Mouse (Mus musculus): ENCODE results near the gene Esrrb. TPM values are rescaled to one million over a fixed set of nuclear protein-coding genes. Genes with fewer than 3 reads are reported as not detected.

Esrrb gene
- total and polyA plus RNA-seq, 2 experiments from 2014 or later: 0.48 to 0.86 TPM

GRCm38 (mm10) chr12:86435651-86436050 is 74.7 kb downstream of the Esrrb start:
- ATAC-seq (no peak), DNase-seq (no peak)
- Histone ChIP-seq H3K9ac (no peak overlapping the region), H3K27ac (ENCODE audit: low read depth, low read length) (no peak overlapping the region), H3K27me3 (ENCODE audit: insufficient read depth, low read length) (no peaks in the 10 kb centered on the region; the same call in 1 of the 2 replicates), H3K36me3 (ENCODE audit: insufficient read depth) (no peaks in the 10 kb centered on the region), H3K4me3 (ENCODE audit: low read depth, low read length) (no peak overlapping the region), H3K9me3 (ENCODE audit: low read length) (no peaks in the 10 kb centered on the region), H3K4me1 (ENCODE audit: insufficient read depth) (no peaks in the 10 kb centered on the region), H3K4me2 (ENCODE audit: low read depth) (no peak overlapping the region)
- WGBS: 87% methylated on average over 13 of the region's 13 CpGs
- TF ChIP-seq CTCF (IDR thresholded peaks at IDR 0.05; ENCODE audit: low read depth): no peak

- Histone ChIP-seq H3K27me3 (ENCODE audit: insufficient read depth, low read length) (no peaks in the 10 kb centered on the region), H3K4me1 (ENCODE audit: insufficient read depth) (no peaks in the 10 kb centered on the region), H3K27ac (ENCODE audit: low read depth, low read length) (no peak overlapping the region), H3K4me2 (ENCODE audit: low read depth) (no peak overlapping the region), H3K9ac (no peak overlapping the region), H3K36me3 (ENCODE audit: insufficient read depth) (no peaks in the 10 kb centered on the region), H3K9me3 (ENCODE audit: low read length) (no peaks in the 10 kb centered on the region), H3K4me3 (ENCODE audit: low read depth, low read length) (no peak overlapping the region)
- 87% methylated on average over 5 of the region's 5 CpGs for WGBS
- ATAC-seq (no peak), DNase-seq (no peak)
- no peak for TF ChIP-seq CTCF (IDR thresholded peaks at IDR 0.05; ENCODE audit: low read depth)
These were observed 89.9 kb downstream of the Esrrb start for GRCm38 (mm10) chr12:86450848-86451247.

GRCm38 (mm10) chr12:86455009-86455408 is 94.1 kb downstream of the Esrrb start:
- DNase-seq (no peak), ATAC-seq (no peak)
- Histone ChIP-seq H3K4me3 (ENCODE audit: low read depth, low read length) (no peak overlapping the region), H3K27me3 (ENCODE audit: insufficient read depth, low read length) (no peaks in the 10 kb centered on the region), H3K4me1 (ENCODE audit: insufficient read depth) (no peaks in the 10 kb centered on the region), H3K4me2 (ENCODE audit: low read depth) (no peak overlapping the region), H3K36me3 (ENCODE audit: insufficient read depth) (no peaks in the 10 kb centered on the region), H3K27ac (ENCODE audit: low read depth, low read length) (no peak overlapping the region), H3K9me3 (ENCODE audit: low read length) (peaks cover 4% of the 10 kb centered on the region; the same call in 1 of the 2 replicates), H3K9ac (no peak overlapping the region)
- WGBS: 69% methylated on average over 1 of the region's 1 CpGs
- TF ChIP-seq CTCF (IDR thresholded peaks at IDR 0.05; ENCODE audit: low read depth): no peak

GRCm38 (mm10) chr12:86462742-86463470 is 102.0 kb downstream of the Esrrb start:
- Histone ChIP-seq H3K4me3 (ENCODE audit: low read depth, low read length) (no peak overlapping the region), H3K36me3 (ENCODE audit: insufficient read depth) (no peaks in the 10 kb centered on the region), H3K4me2 (ENCODE audit: low read depth) (no peak overlapping the region), H3K9ac (no peak overlapping the region), H3K27ac (ENCODE audit: low read depth, low read length) (0 out of 2 replicates have a peak overlapping the region, but pooled peaks have one; percentile 40), H3K27me3 (ENCODE audit: insufficient read depth, low read length) (no peaks in the 10 kb centered on the region), H3K9me3 (ENCODE audit: low read length) (peaks cover 4% of the 10 kb centered on the region; the same call in 1 of the 2 replicates), H3K4me1 (ENCODE audit: insufficient read depth) (no peaks in the 10 kb centered on the region)
- TF ChIP-seq CTCF (IDR thresholded peaks at IDR 0.05; ENCODE audit: low read depth): no peak
- WGBS: 25% methylated on average over 9 of the region's 9 CpGs
- peak; percentile 92 for ATAC-seq
- peak; percentile 52 for DNase-seq

GRCm38 (mm10) chr12:86464385-86464784 is 103.5 kb downstream of the Esrrb start:
- Histone ChIP-seq H3K9ac (no peak overlapping the region), H3K36me3 (ENCODE audit: insufficient read depth) (no peaks in the 10 kb centered on the region), H3K27me3 (ENCODE audit: insufficient read depth, low read length) (no peaks in the 10 kb centered on the region), H3K27ac (ENCODE audit: low read depth, low read length) (no peak overlapping the region), H3K4me2 (ENCODE audit: low read depth) (no peak overlapping the region), H3K4me3 (ENCODE audit: low read depth, low read length) (no peak overlapping the region), H3K4me1 (ENCODE audit: insufficient read depth) (no peaks in the 10 kb centered on the region), H3K9me3 (ENCODE audit: low read length) (peaks cover 4% of the 10 kb centered on the region; the same call in 1 of the 2 replicates)
- no peak for TF ChIP-seq CTCF (IDR thresholded peaks at IDR 0.05; ENCODE audit: low read depth)
- WGBS: 69% methylated on average over 1 of the region's 1 CpGs
- ATAC-seq (no peak), DNase-seq (no peak)

GRCm38 (mm10) chr12:86466180-86466579 is 105.3 kb downstream of the Esrrb start:
- Histone ChIP-seq H3K4me2 (ENCODE audit: low read depth) (no peak overlapping the region), H3K27me3 (ENCODE audit: insufficient read depth, low read length) (no peaks in the 10 kb centered on the region), H3K4me3 (ENCODE audit: low read depth, low read length) (no peak overlapping the region), H3K36me3 (ENCODE audit: insufficient read depth) (no peaks in the 10 kb centered on the region), H3K27ac (ENCODE audit: low read depth, low read length) (no peak overlapping the region), H3K4me1 (ENCODE audit: insufficient read depth) (no peaks in the 10 kb centered on the region), H3K9me3 (ENCODE audit: low read length) (no peaks in the 10 kb centered on the region), H3K9ac (no peak overlapping the region)
- ATAC-seq (no peak), DNase-seq (no peak)
- WGBS: 74% methylated on average over 4 of the region's 4 CpGs
- no peak for TF ChIP-seq CTCF (IDR thresholded peaks at IDR 0.05; ENCODE audit: low read depth)

- Histone ChIP-seq H3K4me1 (ENCODE audit: insufficient read depth) (no peaks in the 10 kb centered on the region), H3K27me3 (ENCODE audit: insufficient read depth, low read length) (no peaks in the 10 kb centered on the region), H3K9me3 (ENCODE audit: low read length) (no peaks in the 10 kb centered on the region), H3K36me3 (ENCODE audit: insufficient read depth) (no peaks in the 10 kb centered on the region), H3K4me2 (ENCODE audit: low read depth) (no peak overlapping the region), H3K27ac (ENCODE audit: low read depth, low read length) (no peak overlapping the region), H3K9ac (no peak overlapping the region), H3K4me3 (ENCODE audit: low read depth, low read length) (no peak overlapping the region)
- 66% methylated on average over 23 of the region's 23 CpGs for WGBS
- DNase-seq (no peak), ATAC-seq (no peak)
- TF ChIP-seq CTCF (IDR thresholded peaks at IDR 0.05; ENCODE audit: low read depth): no peak
These were observed 109.0 kb downstream of the Esrrb start for GRCm38 (mm10) chr12:86469919-86470318.
